Mouse (Mus musculus) CH12.LX (cell line): Measurements from ENCODE around the gene Cdh4.

Experiments
- CHD1 ChIP-seq: IDR thresholded peaks from 2 replicates; pipeline ENCODE4 v1.6.1; 2012; ENCODE audit warnings: low read depth, low read length, improper control_type of control experiment, inconsistent platforms
- JUND ChIP-seq: conservative IDR thresholded peaks from 2 replicates; pipeline ENCODE4 v1.6.1; 2011; ENCODE audit warnings: low read depth, low read length, improper control_type of control experiment

GRCm38 (mm10) chr2:179729002-179729401 is 286.8 kb downstream of the Cdh4 start:
- TF ChIP-seq CHD1 (no peak), JUND (no peak)
